Mouse (Mus musculus) testis, adult 2 months (tissue): Measurements from ENCODE around the gene 2810459M11Rik. TPM values are rescaled to one million over a fixed set of nuclear protein-coding genes. Genes with fewer than 3 reads are reported as not detected.
"Not testable (repeated sequence)": the region's sequence is repeated elsewhere in the genome, so short reads cannot be mapped to it uniquely, and the experiment has no call there.

Experiments
- H3K27ac ChIP-seq: fragments of 200-500 bp; 2 replicates; pipeline ENCODE4 v1.5.1; 2012; ENCODE audit warnings: low read depth, low read length; ENCODE audit not compliant: control insufficient read depth, insufficient read depth
- H3K27me3 ChIP-seq: fragments of 200-500 bp; 2 replicates; pipeline ENCODE4 v1.6.1; 2012; ENCODE audit warnings: mild to moderate bottlenecking, low read length, moderate library complexity; ENCODE audit not compliant: control insufficient read depth, insufficient read depth
- H3K36me3 ChIP-seq: fragments of 200-500 bp; 2 replicates; pipeline ENCODE4 v1.6.1; 2012; ENCODE audit warnings: mild to moderate bottlenecking, low read length; ENCODE audit not compliant: control insufficient read depth, insufficient read depth
- H3K4me1 ChIP-seq: fragments of 200-500 bp; 2 replicates; pipeline ENCODE4 v1.6.1; 2012; ENCODE audit warnings: low read length; ENCODE audit not compliant: control insufficient read depth, insufficient read depth
- H3K4me3 ChIP-seq: fragments of 200-500 bp; 2 replicates; pipeline ENCODE4 v1.5.1; 2012; ENCODE audit warnings: low read depth, mild to moderate bottlenecking, low read length, moderate library complexity, mixed read lengths; ENCODE audit not compliant: control insufficient read depth
- CTCF ChIP-seq: fragments of 200-500 bp; IDR thresholded peaks from 2 replicates; pipeline ENCODE4 v1.5.1; 2012; ENCODE audit warnings: low read depth, mild to moderate bottlenecking, inconsistent platforms, low read length, moderate library complexity; ENCODE audit not compliant: control insufficient read depth, insufficient read depth, insufficient replicate concordance
- POLR2A ChIP-seq: fragments of 200-500 bp; IDR thresholded peaks from 2 replicates; pipeline ENCODE4 v1.6.1; 2012; ENCODE audit warnings: low read depth, mild to moderate bottlenecking, inconsistent platforms, low read length, moderate library complexity; ENCODE audit not compliant: control insufficient read depth
- polyA plus RNA-seq: library from polyadenylated mRNA; depleted of rRNA; stranded (reverse); fragments of >200 nt; gene quantifications from 2 replicates; pipeline ENCODE4 v1.2.3, GENCODE M21; 2012; rRNA removed

The 2810459M11Rik gene
- 0.18 and 0.19 TPM in 2 replicates for polyA plus RNA-seq

DNA sequence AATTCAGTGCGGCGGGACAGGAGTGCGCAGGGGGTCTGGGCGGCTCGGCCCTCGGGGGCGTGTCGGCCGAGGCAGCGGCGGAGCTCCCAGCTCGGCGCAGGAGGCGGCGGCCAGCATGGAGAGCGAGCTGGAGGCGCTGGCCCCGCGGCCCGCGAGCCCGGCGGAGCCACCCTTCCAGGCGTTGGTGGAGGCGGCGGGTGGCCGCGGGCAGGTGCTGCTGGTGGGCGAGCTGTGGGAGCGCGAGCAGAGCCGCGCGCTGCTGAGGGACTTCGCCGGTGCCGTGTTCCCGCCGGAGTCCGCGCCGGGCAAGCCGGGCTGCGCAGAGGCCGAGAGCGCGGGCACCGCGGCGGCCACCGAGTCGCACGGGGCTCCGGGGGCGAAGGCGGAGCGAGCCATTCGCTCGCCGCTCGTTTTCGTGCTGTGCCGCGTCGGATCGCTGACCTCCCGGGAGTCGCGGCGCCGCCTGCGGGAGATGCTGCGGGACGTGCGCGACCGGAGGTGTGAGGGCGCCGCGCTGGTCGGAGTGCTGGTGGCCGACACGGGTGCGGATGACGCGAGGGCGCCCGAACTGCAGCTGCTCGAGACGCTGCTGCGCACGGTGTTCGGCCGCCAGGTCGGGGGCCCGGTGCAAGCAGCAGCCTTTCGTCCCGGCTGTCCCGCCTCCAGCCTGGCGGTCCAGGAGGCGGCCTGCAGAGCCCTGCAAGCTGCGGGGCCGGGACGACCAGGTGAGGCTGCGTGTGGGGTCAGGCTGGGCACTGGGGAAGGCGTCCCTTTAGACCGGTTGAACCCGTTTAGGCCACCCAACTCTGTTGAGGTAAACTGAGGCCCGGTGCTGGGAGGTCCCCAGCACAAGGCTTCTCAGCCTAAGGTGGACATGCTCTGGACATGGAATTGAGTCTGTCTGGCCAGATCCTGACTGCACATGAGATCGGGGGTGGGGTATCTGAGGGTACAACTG lies at the start of gene 2810459M11Rik:
Gene 2810459M11Rik, plus strand, starts transcription at position 16 of the 958 bp plus-strand sequence.
- Histone ChIP-seq H3K27ac (no peak within 1 kb of the TSS), H3K36me3 (no peaks in the 10 kb centered on the region), H3K27me3 (no peaks in the 10 kb centered on the region; the same call in 1 of the 2 replicates), H3K4me1 (peaks cover 22% of the 10 kb centered on the region), H3K4me3 (peak within 1 kb of the TSS; percentile 65)
- TF ChIP-seq POLR2A (no peak), CTCF (no peak)

DNA sequence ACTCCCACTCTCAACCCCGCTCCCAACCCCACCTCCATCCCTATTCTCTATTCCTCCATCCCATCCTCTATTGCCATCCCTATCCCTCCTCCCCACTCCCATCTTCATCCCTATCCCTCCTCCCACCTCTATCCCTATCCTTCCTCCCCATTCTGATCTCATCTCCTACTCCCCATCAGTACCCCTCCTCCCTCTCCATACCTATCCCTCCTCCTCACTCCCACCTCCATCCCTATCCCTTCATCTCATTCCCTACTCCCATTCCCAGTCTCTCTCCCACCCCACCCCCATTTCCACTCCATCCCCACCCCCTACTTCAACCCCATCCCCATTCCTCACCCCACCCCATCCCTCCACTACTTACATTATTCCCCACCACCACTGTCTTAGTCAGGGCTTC lies 48.4 kb upstream of the 2810459M11Rik start:
- Histone ChIP-seq H3K4me1 (peaks cover 9% of the 10 kb centered on the region), H3K27me3 (no peaks in the 10 kb centered on the region), H3K27ac (no peak overlapping the region), H3K36me3 (no peaks in the 10 kb centered on the region), H3K4me3 (no peak overlapping the region)
- TF ChIP-seq CTCF (no peak), POLR2A (no peak)

DNA sequence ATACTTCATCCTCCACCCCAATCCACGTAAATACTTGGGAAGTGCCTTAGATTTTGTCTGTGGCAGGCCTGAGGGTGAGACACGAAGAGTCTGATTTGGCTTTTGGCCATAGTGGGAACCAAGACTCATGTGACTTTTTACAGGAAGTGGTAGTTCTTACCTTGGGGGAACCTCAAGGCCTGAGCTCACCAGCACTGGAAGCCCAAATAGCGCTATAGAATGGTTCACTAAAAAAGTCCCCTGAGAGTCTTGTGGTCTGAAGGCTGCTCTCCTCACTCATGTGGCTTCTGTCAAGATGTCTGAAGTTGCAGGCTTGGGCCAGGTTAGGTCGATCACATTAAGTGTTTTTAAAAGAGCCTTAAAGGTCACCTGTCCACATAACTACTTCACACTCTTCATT lies 47.7 kb upstream of the 2810459M11Rik start:
- no peaks in the 10 kb centered on the region for H3K27me3 ChIP-seq
- H3K4me1 ChIP-seq = peaks cover 9% of the 10 kb centered on the region
- no peak for TF ChIP-seq CTCF
- H3K4me3 ChIP-seq = no peak overlapping the region
- H3K27ac ChIP-seq = no peak overlapping the region
- no peaks in the 10 kb centered on the region for H3K36me3 ChIP-seq

DNA sequence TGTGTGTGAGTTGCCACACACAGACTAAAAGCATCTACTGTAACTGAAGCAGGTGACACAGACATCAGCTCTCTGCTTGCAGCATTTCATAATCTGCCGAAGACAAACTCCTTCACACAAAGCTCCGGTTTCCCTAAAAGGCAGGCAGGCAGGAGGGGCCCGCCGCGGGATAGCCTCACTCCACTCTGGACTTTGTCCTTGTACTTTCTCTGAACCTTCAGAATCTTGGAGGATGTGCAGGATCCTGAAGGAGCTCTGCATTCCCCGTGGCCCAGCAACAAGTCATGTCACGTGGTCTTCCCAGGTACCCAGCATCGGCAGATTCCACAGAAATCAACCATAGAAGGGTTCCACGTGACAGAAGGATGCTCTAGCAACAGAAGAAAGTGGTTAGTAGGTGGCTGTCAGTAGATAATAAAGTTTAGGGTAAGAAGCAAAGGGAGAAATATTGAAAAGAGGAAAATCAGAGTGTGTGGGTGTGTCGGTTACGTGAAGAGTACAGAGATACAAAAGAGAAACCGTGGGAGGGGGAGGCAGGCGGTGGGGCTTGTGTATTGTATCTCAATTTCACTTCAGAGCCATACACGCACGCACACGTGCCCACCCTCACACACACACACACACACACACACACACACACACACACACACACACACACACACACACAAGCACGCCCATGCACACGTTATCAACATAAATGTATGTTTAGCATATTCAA lies 45.7 kb upstream of the 2810459M11Rik start:
- TF ChIP-seq POLR2A (no peak), CTCF (no peak)
- H3K4me1 ChIP-seq = peaks cover 9% of the 10 kb centered on the region
- H3K27ac ChIP-seq = no peak overlapping the region
- H3K36me3 ChIP-seq = no peaks in the 10 kb centered on the region
- H3K4me3 ChIP-seq = no peak overlapping the region
- H3K27me3 ChIP-seq = no peaks in the 10 kb centered on the region

DNA sequence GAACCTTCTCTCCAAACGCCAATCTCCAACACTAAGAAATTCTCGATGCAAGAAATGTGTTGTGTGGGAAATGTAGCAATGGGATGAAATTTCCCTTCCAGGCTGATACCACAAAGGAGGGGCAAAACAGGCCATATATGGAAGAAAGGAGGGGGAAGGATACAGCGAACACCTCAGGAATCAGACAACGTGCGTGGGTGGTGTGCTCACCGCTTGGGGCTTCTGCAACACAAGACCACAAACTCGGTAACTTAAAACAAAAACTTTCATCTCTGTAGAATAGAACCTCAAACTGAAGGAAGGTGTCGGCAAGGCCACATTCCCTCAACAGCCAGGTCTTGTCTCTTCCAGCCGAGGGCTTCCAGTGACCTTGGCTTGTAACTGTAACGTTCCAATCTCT lies 40.1 kb upstream of the 2810459M11Rik start:
- Histone ChIP-seq H3K4me3 (no peak overlapping the region), H3K27ac (no peak overlapping the region), H3K27me3 (no peaks in the 10 kb centered on the region), H3K4me1 (no peaks in the 10 kb centered on the region), H3K36me3 (no peaks in the 10 kb centered on the region)
- TF ChIP-seq POLR2A = no peak
- no peak for TF ChIP-seq CTCF

GRCm38 (mm10) chr1:86006040-86006439 lies 39.6 kb upstream of the 2810459M11Rik start:
- no peak overlapping the region for H3K4me3 ChIP-seq
- no peak overlapping the region for H3K27ac ChIP-seq
- TF ChIP-seq CTCF (no peak), POLR2A (no peak)
- no peaks in the 10 kb centered on the region for H3K4me1 ChIP-seq
- H3K36me3 ChIP-seq = no peaks in the 10 kb centered on the region
- H3K27me3 ChIP-seq = no peaks in the 10 kb centered on the region

GRCm38 (mm10) chr1:86007778-86008177 lies 37.9 kb upstream of the 2810459M11Rik start:
- no peak overlapping the region for H3K27ac ChIP-seq
- TF ChIP-seq CTCF (peak; percentile 75; the same call in 1 of the 2 replicates), POLR2A (no peak)
- no peaks in the 10 kb centered on the region for H3K36me3 ChIP-seq
- no peak overlapping the region for H3K4me3 ChIP-seq
- H3K4me1 ChIP-seq = no peaks in the 10 kb centered on the region
- H3K27me3 ChIP-seq = no peaks in the 10 kb centered on the region

DNA sequence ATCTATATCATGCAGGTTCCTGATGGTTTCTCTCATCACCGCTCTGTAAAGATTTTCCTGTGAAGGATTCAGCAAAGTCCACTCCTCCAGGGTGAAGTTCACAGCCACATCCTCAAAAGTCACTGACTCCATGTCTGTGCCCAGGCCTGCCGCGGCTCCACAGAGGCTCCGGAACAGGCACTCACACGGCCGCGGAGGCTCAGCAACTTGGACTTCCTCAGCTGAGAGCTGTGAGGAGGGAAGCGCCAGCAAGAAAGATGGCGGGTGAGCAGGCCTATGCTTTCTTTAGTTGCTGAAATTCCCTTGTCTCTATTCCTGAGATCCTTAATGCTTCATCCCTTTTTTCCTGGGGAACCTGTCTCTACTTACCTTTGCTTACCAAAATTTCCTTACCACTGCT lies 29.9 kb upstream of the 2810459M11Rik start:
- not testable (repeated sequence) for H3K27ac ChIP-seq

More for the DNA sequence above, 29.9 kb upstream of the 2810459M11Rik start:
- H3K4me1 ChIP-seq, H3K36me3 ChIP-seq, H3K4me3 ChIP-seq, H3K27me3 ChIP-seq: not testable (repeated sequence)
